ENCODE assay signal across 8 mouse cellular contexts in the genomic region with DNA sequence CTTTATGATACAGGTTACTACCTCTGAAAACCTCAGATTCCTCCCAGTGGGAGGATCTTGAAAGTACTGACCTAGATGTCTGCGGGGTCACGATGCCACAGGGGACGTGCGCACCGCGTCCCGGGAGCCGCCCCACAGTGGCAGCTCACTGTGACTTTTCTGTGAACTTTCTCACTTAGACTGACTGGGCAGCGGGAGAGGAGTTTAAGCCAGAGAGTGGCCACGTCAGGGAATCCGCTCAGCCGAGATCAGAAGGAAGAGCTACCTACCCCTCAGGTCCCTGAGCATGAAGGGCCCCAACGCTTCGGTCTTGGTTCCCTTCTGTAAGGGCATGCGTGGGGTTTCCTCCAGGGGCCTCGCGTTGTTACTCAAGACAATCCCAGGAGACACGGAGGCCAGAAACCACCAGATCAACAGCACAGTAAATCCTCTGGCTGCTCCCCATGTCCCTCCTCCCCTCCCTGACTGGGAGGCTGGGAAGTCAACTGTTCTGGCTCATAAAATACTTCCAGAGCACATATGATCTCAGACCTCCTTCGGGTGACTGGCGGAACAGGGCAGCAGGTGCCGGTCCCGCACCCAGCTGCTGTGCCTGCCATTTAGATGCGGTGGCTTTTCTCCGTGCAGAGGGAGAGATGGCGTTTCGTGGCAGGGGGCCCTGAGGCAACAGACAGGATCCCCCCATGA. TPM values are rescaled to one million over a fixed set of nuclear protein-coding genes. Genes with fewer than 3 reads are reported as not detected.
DNase-seq lines count a peak whose midpoint lies in the region; ATAC-seq lines count a peak whose summit lies in the region.

No protein-coding gene starts in this region.

- no peak for ATAC-seq in lung, embryonic 16.5 days (ENCODE audit: low read depth)
- ATAC-seq in heart, embryonic 11.5 days (replicated peaks; ENCODE audit: insufficient number of reproducible peaks, low FRiP score, low TSS enrichment), result no peak
- ATAC-seq in kidney, embryonic 15.5 days (replicated peaks; ENCODE audit: low FRiP score), result peak; percentile 55
- no peak for ATAC-seq in midbrain, embryonic 16.5 days

- 0 out of 2 replicates have a peak overlapping the region, but pooled peaks have one; percentile 23 for H3K9ac ChIP-seq in lung, embryonic 16.5 days (ENCODE audit: low read length)
- no peak overlapping the region for H3K9ac ChIP-seq in heart, embryonic 11.5 days (ENCODE audit: low read depth, low read length)
- no peak overlapping the region for H3K9ac ChIP-seq in kidney, embryonic 15.5 days
- H3K9ac ChIP-seq in midbrain, embryonic 16.5 days (ENCODE audit: low read depth, low read length), result peak overlapping the region; percentile 3; the same call in 1 of the 2 replicates

- H3K9me3 ChIP-seq in lung, embryonic 16.5 days (ENCODE audit: control insufficient read depth, low read length), result no peaks in the 10 kb centered on the region
- H3K9me3 ChIP-seq in embryonic facial prominence, embryonic 10.5 days, result no peaks in the 10 kb centered on the region
- H3K9me3 ChIP-seq in heart, embryonic 11.5 days (replicated peaks; ENCODE audit: control insufficient read depth, low read length), result no peaks in the 10 kb centered on the region
- no peaks in the 10 kb centered on the region for H3K9me3 ChIP-seq in kidney, embryonic 15.5 days (replicated peaks)
- no peaks in the 10 kb centered on the region for H3K9me3 ChIP-seq in midbrain, embryonic 16.5 days (replicated peaks; ENCODE audit: control insufficient read depth, low read length, poor library complexity, severe bottlenecking)

- H3K36me3 ChIP-seq in lung, embryonic 16.5 days (ENCODE audit: control insufficient read depth, insufficient read depth, low read length), result peaks cover 11% of the 10 kb centered on the region
- H3K36me3 ChIP-seq in embryonic facial prominence, embryonic 10.5 days (replicated peaks), result peaks cover 41% of the 10 kb centered on the region
- peaks cover 4% of the 10 kb centered on the region; the same call in 1 of the 2 replicates for H3K36me3 ChIP-seq in heart, embryonic 11.5 days (ENCODE audit: control insufficient read depth, insufficient read depth, low read length)
- peaks cover 33% of the 10 kb centered on the region for H3K36me3 ChIP-seq in kidney, embryonic 15.5 days
- peaks cover 3% of the 10 kb centered on the region; the same call in 1 of the 2 replicates for H3K36me3 ChIP-seq in midbrain, embryonic 16.5 days (ENCODE audit: control insufficient read depth, insufficient read depth, low read length)

- H3K4me2 ChIP-seq in lung, embryonic 16.5 days (ENCODE audit: low read depth, low read length), result peak overlapping the region; percentile 16
- H3K4me2 ChIP-seq in heart, embryonic 11.5 days, result no peak overlapping the region
- H3K4me2 ChIP-seq in kidney, embryonic 15.5 days, result peak overlapping the region; percentile 50
- no peak overlapping the region for H3K4me2 ChIP-seq in midbrain, embryonic 16.5 days (ENCODE audit: low read length)

- H3K4me3 ChIP-seq in lung, embryonic 16.5 days (ENCODE audit: low read length), result no peak overlapping the region
- H3K4me3 ChIP-seq in embryonic facial prominence, embryonic 10.5 days, result 0 out of 2 replicates have a peak overlapping the region, but pooled peaks have one; percentile 2
- no peak overlapping the region for H3K4me3 ChIP-seq in heart, embryonic 11.5 days (ENCODE audit: low read depth, low read length)
- 0 out of 2 replicates have a peak overlapping the region, but pooled peaks have one; percentile 11 for H3K4me3 ChIP-seq in kidney, embryonic 15.5 days (replicated peaks)
- no peak overlapping the region for H3K4me3 ChIP-seq in midbrain, embryonic 16.5 days (ENCODE audit: low read depth, low read length)

- WGBS in lung, embryonic 16.5 days, result 53% methylated on average over 26 of the region's 26 CpGs
- WGBS in embryonic facial prominence, embryonic 10.5 days, result 62% methylated on average over 26 of the region's 26 CpGs
- 67% methylated on average over 26 of the region's 26 CpGs for WGBS in heart, embryonic 11.5 days (ENCODE audit: insufficient replicate concordance)
- 14% methylated on average over 26 of the region's 26 CpGs for WGBS in kidney, embryonic 15.5 days
- 56% methylated on average over 26 of the region's 26 CpGs for WGBS in midbrain, embryonic 16.5 days

- H3K27me3 ChIP-seq in lung, embryonic 16.5 days (ENCODE audit: control insufficient read depth, insufficient read depth, low read depth, low read length), result no peaks in the 10 kb centered on the region
- H3K27me3 ChIP-seq in embryonic facial prominence, embryonic 10.5 days (replicated peaks; ENCODE audit: low read depth, poor library complexity, severe bottlenecking), result no peaks in the 10 kb centered on the region
- H3K27me3 ChIP-seq in heart, embryonic 11.5 days (ENCODE audit: control insufficient read depth, insufficient read depth, low read length), result no peaks in the 10 kb centered on the region
- H3K27me3 ChIP-seq in kidney, embryonic 15.5 days, result peaks cover 8% of the 10 kb centered on the region; the same call in 1 of the 2 replicates
- H3K27me3 ChIP-seq in midbrain, embryonic 16.5 days (ENCODE audit: control insufficient read depth, insufficient read depth, low read depth, low read length), result no peaks in the 10 kb centered on the region

- H3K27ac ChIP-seq in lung, embryonic 16.5 days (ENCODE audit: low read length), result peak overlapping the region; percentile 38
- peak overlapping the region; percentile 76 for H3K27ac ChIP-seq in embryonic facial prominence, embryonic 10.5 days (replicated peaks)
- H3K27ac ChIP-seq in heart, embryonic 11.5 days (ENCODE audit: low read depth, low read length), result peak overlapping the region; percentile 4; the same call in 1 of the 2 replicates
- H3K27ac ChIP-seq in kidney, embryonic 15.5 days, result peak overlapping the region; percentile 93
- H3K27ac ChIP-seq in midbrain, embryonic 16.5 days (ENCODE audit: low read length), result no peak overlapping the region

- DNase-seq in lung, adult 18-20 months, result no peak
- DNase-seq in embryonic facial prominence, embryonic 10.5 days (ENCODE audit: low spot score), result no peak
- DNase-seq in thymus, postnatal 14 days, result peak; percentile 66
- DNase-seq in frontal cortex, postnatal 10 days (ENCODE audit: low spot score in 2 of 2), result no peak

- peaks cover 22% of the 10 kb centered on the region for H3K4me1 ChIP-seq in lung, embryonic 16.5 days (replicated peaks; ENCODE audit: control insufficient read depth, insufficient read depth, low read length)
- peaks cover 50% of the 10 kb centered on the region for H3K4me1 ChIP-seq in embryonic facial prominence, embryonic 10.5 days
- peaks cover 29% of the 10 kb centered on the region for H3K4me1 ChIP-seq in heart, embryonic 11.5 days (ENCODE audit: control insufficient read depth, insufficient read depth, low read length)
- H3K4me1 ChIP-seq in kidney, embryonic 15.5 days, result peaks cover 71% of the 10 kb centered on the region
- H3K4me1 ChIP-seq in midbrain, embryonic 16.5 days (ENCODE audit: control insufficient read depth, insufficient read depth, low read length), result no peaks in the 10 kb centered on the region; the same call in 1 of the 2 replicates

RNA-seq across cellular contexts. Expression of a gene that starts 9.1 kb away (rescaled TPM):
- 17.8 and 18.0 TPM in 2 replicates for polyA plus RNA-seq in lung, embryonic 16.5 days (2015; fragmentation: Nextera tagmentation; extraction: Ambion mirVana)
- polyA plus RNA-seq in embryonic facial prominence, embryonic 10.5 days (2016; fragmentation: Nextera tagmentation; extraction: Ambion mirVana), result 11.9 and 12.3 TPM in 2 replicates
- polyA plus RNA-seq in heart, embryonic 11.5 days (2014; fragmentation: Nextera tagmentation; extraction: Ambion mirVana), result 18.1 and 19.1 TPM in 2 replicates
- polyA plus RNA-seq in kidney, embryonic 15.5 days (2015; fragmentation: Nextera tagmentation; extraction: Ambion mirVana), result 32.9 and 36.0 TPM in 2 replicates
- polyA plus RNA-seq in midbrain, embryonic 16.5 days (2015; fragmentation: Nextera tagmentation; extraction: Ambion mirVana), result 13.1 and 13.5 TPM in 2 replicates

RNA-seq across cellular contexts. Expression of a gene that starts 9.5 kb away (rescaled TPM):
- polyA plus RNA-seq in lung, embryonic 16.5 days (2015; fragmentation: Nextera tagmentation; extraction: Ambion mirVana), result 1.2 and 1.9 TPM in 2 replicates
- polyA plus RNA-seq in embryonic facial prominence, embryonic 10.5 days (2016; fragmentation: Nextera tagmentation; extraction: Ambion mirVana), result 0.65 and 0.81 TPM in 2 replicates
- polyA plus RNA-seq in heart, embryonic 11.5 days (2014; fragmentation: Nextera tagmentation; extraction: Ambion mirVana), result 0.18 and 0.54 TPM in 2 replicates
- polyA plus RNA-seq in kidney, embryonic 15.5 days (2015; fragmentation: Nextera tagmentation; extraction: Ambion mirVana), result 0.82 and 0.90 TPM in 2 replicates
- polyA plus RNA-seq in midbrain, embryonic 16.5 days (2015; fragmentation: Nextera tagmentation; extraction: Ambion mirVana), result 2.0 and 2.1 TPM in 2 replicates

RNA-seq across cellular contexts. Expression of a gene that starts 33.0 kb away (rescaled TPM):
- 13.8 and 14.0 TPM in 2 replicates for polyA plus RNA-seq in lung, embryonic 16.5 days (2015; fragmentation: Nextera tagmentation; extraction: Ambion mirVana)
- polyA plus RNA-seq in embryonic facial prominence, embryonic 10.5 days (2016; fragmentation: Nextera tagmentation; extraction: Ambion mirVana), result 19.4 and 20.1 TPM in 2 replicates
- polyA plus RNA-seq in heart, embryonic 11.5 days (2014; fragmentation: Nextera tagmentation; extraction: Ambion mirVana), result 5.6 and 7.9 TPM in 2 replicates
- 15.3 and 16.1 TPM in 2 replicates for polyA plus RNA-seq in kidney, embryonic 15.5 days (2015; fragmentation: Nextera tagmentation; extraction: Ambion mirVana)
- polyA plus RNA-seq in midbrain, embryonic 16.5 days (2015; fragmentation: Nextera tagmentation; extraction: Ambion mirVana), result 27.2 and 33.1 TPM in 2 replicates

RNA-seq across cellular contexts. Expression of a gene that starts 33.2 kb away (rescaled TPM):
- 36.8 and 37.8 TPM in 2 replicates for polyA plus RNA-seq in lung, embryonic 16.5 days (2015; fragmentation: Nextera tagmentation; extraction: Ambion mirVana)
- polyA plus RNA-seq in embryonic facial prominence, embryonic 10.5 days (2016; fragmentation: Nextera tagmentation; extraction: Ambion mirVana), result 62.3 and 64.3 TPM in 2 replicates
- polyA plus RNA-seq in heart, embryonic 11.5 days (2014; fragmentation: Nextera tagmentation; extraction: Ambion mirVana), result 22.2 and 23.5 TPM in 2 replicates
- polyA plus RNA-seq in kidney, embryonic 15.5 days (2015; fragmentation: Nextera tagmentation; extraction: Ambion mirVana), result 47.2 and 52.2 TPM in 2 replicates
- polyA plus RNA-seq in midbrain, embryonic 16.5 days (2015; fragmentation: Nextera tagmentation; extraction: Ambion mirVana), result 38.7 and 39.9 TPM in 2 replicates

RNA-seq across cellular contexts. Expression of a gene that starts 54.7 kb away (rescaled TPM):
- 0.94 and 1.5 TPM in 2 replicates for polyA plus RNA-seq in lung, embryonic 16.5 days (2015; fragmentation: Nextera tagmentation; extraction: Ambion mirVana)
- polyA plus RNA-seq in embryonic facial prominence, embryonic 10.5 days (2016; fragmentation: Nextera tagmentation; extraction: Ambion mirVana), result 0.27 TPM in 1 of 2 replicates, not detected in the other
- polyA plus RNA-seq in heart, embryonic 11.5 days (2014; fragmentation: Nextera tagmentation; extraction: Ambion mirVana), result not detected in 2 replicates
- polyA plus RNA-seq in kidney, embryonic 15.5 days (2015; fragmentation: Nextera tagmentation; extraction: Ambion mirVana), result not detected in 2 replicates
- polyA plus RNA-seq in midbrain, embryonic 16.5 days (2015; fragmentation: Nextera tagmentation; extraction: Ambion mirVana), result 0.47 and 1.2 TPM in 2 replicates

Comparison
In these comparisons a context has a peak if more than half of its experiments do, and no peak if none do; other contexts are left out.
1. H3K4me2 ChIP-seq: peak in lung, embryonic 16.5 days (single experiment) and kidney, embryonic 15.5 days (single experiment); none in heart, embryonic 11.5 days (single experiment) and midbrain, embryonic 16.5 days (single experiment).
2. H3K4me3 ChIP-seq: peak in embryonic facial prominence, embryonic 10.5 days (single experiment) and kidney, embryonic 15.5 days (single experiment); none in lung, embryonic 16.5 days (single experiment), heart, embryonic 11.5 days (single experiment) and midbrain, embryonic 16.5 days (single experiment).
3. H3K9ac ChIP-seq: peak in lung, embryonic 16.5 days (single experiment) and midbrain, embryonic 16.5 days (single experiment); none in heart, embryonic 11.5 days (single experiment) and kidney, embryonic 15.5 days (single experiment).